Mouse (Mus musculus) lung, embryonic 14.5 days (tissue): ENCODE results near the gene Car3. TPM values are rescaled to one million over a fixed set of nuclear protein-coding genes. Genes with fewer than 3 reads are reported as not detected.

Source experiments
- ATAC-seq: fragments of 200-750 bp; cut with Nextera tagmentation; 2 replicates; pipeline ENCODE4 v1.8.0; 2017; ENCODE audit warnings: mild to moderate bottlenecking, moderate TSS enrichment, moderate library complexity; ENCODE audit not compliant: insufficient read depth
- DNase-seq: peaks from one replicate; pipeline ENCODE4 v3.0.0-alpha.2; 2015
- H3K27ac ChIP-seq: fragments of 300-500 bp; sonication (generic); 2 replicates; pipeline ENCODE4 v1.5.1; 2014; ENCODE audit warnings: low read depth, mild to moderate bottlenecking, moderate library complexity
- H3K27me3 ChIP-seq: fragments of 300-500 bp; sonication (generic); 2 replicates; pipeline ENCODE4 v1.6.1; 2014; ENCODE audit warnings: low read length, control low read depth; ENCODE audit not compliant: insufficient read depth
- H3K36me3 ChIP-seq: fragments of 300-500 bp; sonication (generic); 2 replicates; pipeline ENCODE4 v1.6.1; 2014; ENCODE audit warnings: control low read depth; ENCODE audit not compliant: insufficient read depth
- H3K4me1 ChIP-seq: fragments of 300-500 bp; sonication (generic); 2 replicates; pipeline ENCODE4 v1.6.1; 2014; ENCODE audit warnings: antibody characterized with exemption, control low read depth; ENCODE audit not compliant: insufficient read depth
- H3K4me2 ChIP-seq: fragments of 300-500 bp; sonication (generic); 2 replicates; pipeline ENCODE4 v1.6.1; 2014; ENCODE audit warnings: mild to moderate bottlenecking
- H3K4me3 ChIP-seq: fragments of 300-500 bp; sonication (generic); 2 replicates; pipeline ENCODE4 v1.5.1; 2014; ENCODE audit warnings: low read depth, low read length
- H3K9ac ChIP-seq: fragments of 300-500 bp; sonication (generic); 2 replicates; pipeline ENCODE4 v1.6.1; 2014
- H3K9me3 ChIP-seq: fragments of 300-500 bp; sonication (generic); 2 replicates; pipeline ENCODE4 v1.6.1; 2016; ENCODE audit warnings: low read depth, low read length, control low read depth
- CTCF ChIP-seq: IDR thresholded peaks from 2 replicates; pipeline ENCODE4 v1.5.1; 2016; ENCODE audit warnings: antibody characterized with exemption, low read depth
- WGBS: fragments of 180-500 bp; shearing (Covaris S2); extraction: QIAGEN DNeasy Blood & Tissue Kit; methylation state at CpG from one replicate; pipeline ENCODE4 v1.1.7; 2014; 5-methylcytosine and 5-hydroxymethylcytosine counted together
- polyA plus RNA-seq: library from polyadenylated mRNA; unstranded; fragments of >200 nt; fragmentation: Nextera tagmentation; extraction: Ambion mirVana; gene quantifications from 2 replicates; pipeline ENCODE4 v1.2.1, GENCODE M21; 2014

The Car3 gene
- polyA plus RNA-seq, 1 experiment from 2014 or later = 1.6 TPM

DNA sequence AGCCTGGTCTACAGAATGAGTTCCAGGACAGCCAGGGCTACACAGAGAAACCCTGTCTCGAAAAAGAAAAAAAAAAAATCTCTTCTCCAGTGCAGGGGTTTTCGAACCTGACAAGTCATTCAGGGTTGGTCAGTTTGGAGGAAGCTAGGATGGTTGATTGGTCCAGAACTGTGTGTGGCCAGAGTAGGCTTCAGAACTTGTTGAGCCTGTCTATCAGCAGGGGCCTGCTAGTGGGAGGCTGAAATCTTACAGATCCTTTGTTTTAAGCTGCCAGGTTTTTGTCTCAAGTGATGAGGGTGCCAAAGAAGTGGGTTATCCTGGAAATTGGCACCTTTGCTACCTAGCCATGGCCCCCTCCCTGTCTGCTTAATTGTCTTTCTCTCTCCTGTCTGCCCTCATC is 25.8 kb downstream of the Car3 start:
- H3K4me3 ChIP-seq = peak overlapping the region; percentile 82
- DNase-seq (peak; percentile 58), ATAC-seq (no peak)
- TF ChIP-seq CTCF = no peak
- H3K27me3 ChIP-seq = no peaks in the 10 kb centered on the region
- 45% methylated on average over 2 of the region's 2 CpGs for WGBS
- peaks cover 15% of the 10 kb centered on the region; the same call in 1 of the 2 replicates for H3K4me1 ChIP-seq
- peak overlapping the region; percentile 70 for H3K4me2 ChIP-seq
- H3K9me3 ChIP-seq = no peaks in the 10 kb centered on the region
- H3K9ac ChIP-seq = peak overlapping the region; percentile 87
- H3K36me3 ChIP-seq = peaks cover 27% of the 10 kb centered on the region; the same call in 1 of the 2 replicates
- peak overlapping the region; percentile 92 for H3K27ac ChIP-seq

DNA sequence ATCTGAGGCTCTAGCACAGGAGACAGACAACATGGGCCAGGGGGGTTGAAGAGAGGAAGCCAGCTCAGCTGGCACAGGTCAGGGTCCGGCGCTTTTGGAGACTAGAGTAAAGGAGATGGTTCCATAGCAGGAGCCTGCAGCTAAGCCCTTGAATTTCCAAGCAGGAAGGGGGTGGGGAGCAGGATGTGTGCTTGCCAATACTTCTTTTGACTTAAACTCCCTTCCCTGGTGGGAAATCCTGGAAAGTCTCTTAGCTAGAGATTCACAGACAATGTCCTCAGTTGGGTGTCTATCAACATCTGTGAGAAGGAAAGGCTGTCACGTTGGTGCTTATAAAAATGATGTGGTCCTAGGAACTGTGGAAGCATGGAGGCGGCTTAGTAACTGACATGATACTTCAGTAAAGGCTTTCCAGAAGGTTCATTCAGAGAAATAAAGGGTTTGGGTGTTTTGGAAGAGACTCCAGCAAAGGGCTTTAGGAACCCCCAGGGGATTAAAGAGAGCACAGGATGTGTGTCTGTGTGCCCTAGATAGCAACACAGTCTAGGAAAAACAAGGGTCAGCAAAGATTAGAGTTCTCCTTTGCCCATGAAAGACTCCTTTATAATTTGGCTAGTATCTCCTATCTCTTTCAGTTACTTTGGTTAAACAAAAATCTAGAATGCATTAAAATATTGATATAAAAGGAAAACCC is 26.6 kb downstream of the Car3 start:
- ATAC-seq (no peak; the same call in 1 of the 2 replicates), DNase-seq (peak; percentile 63)
- Histone ChIP-seq H3K27me3 (no peaks in the 10 kb centered on the region), H3K9me3 (no peaks in the 10 kb centered on the region), H3K27ac (peak overlapping the region; percentile 92), H3K4me1 (peaks cover 15% of the 10 kb centered on the region; the same call in 1 of the 2 replicates), H3K4me3 (peak overlapping the region; percentile 82), H3K4me2 (peak overlapping the region; percentile 70), H3K9ac (peak overlapping the region; percentile 87), H3K36me3 (peaks cover 31% of the 10 kb centered on the region; the same call in 1 of the 2 replicates)
- TF ChIP-seq CTCF = no peak
- 31% methylated on average over 4 of the region's 4 CpGs for WGBS

DNA sequence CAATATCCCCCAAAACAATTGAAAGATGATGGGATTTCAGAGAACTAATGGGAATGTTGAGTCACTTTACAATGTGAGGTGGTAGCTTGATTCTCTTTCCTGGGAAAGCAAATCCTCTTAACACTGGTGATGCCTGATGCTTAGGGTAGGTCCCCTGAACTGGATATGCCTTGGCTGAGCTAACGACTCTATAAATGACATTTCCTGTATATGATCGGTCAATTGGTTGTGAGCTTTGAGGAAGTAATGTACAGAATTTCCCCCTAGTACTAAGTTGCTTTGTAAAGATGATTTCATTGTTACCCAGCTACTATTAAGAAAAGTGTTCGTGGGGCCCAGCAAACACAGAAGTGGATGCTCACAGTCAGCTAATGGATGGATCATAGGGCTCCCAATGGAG is 29.7 kb downstream of the Car3 start:
- no peaks in the 10 kb centered on the region for H3K27me3 ChIP-seq
- peaks cover 11% of the 10 kb centered on the region; the same call in 1 of the 2 replicates for H3K4me1 ChIP-seq
- ATAC-seq = no peak
- no peak for TF ChIP-seq CTCF
- no peak overlapping the region for H3K9ac ChIP-seq
- no peak overlapping the region for H3K4me3 ChIP-seq
- H3K36me3 ChIP-seq = peaks cover 55% of the 10 kb centered on the region
- DNase-seq = no peak
- WGBS = 70% methylated on average over 3 of the region's 3 CpGs
- H3K9me3 ChIP-seq = no peaks in the 10 kb centered on the region
- H3K4me2 ChIP-seq = peak overlapping the region; percentile 45
- no peak overlapping the region for H3K27ac ChIP-seq

DNA sequence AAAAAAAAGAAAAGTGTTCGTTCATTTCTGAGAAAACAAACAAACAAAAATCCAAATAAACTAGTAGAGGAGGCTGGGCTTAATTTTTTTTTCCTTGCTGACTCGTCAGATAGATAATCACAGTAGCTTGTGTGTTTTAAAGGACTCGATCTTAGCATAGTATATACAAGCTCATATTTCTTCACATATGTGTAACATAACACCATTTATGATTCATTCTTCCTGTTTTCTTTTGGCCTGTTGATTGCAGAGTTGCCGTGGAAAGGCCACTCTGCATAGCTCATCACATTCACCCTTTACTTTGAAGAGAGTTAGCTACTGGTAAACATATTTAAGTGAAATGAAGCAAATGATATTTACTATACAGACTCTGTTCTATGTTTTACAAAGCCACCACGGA is 30.4 kb downstream of the Car3 start:
- WGBS = 39% methylated on average over 5 of the region's 5 CpGs
- Histone ChIP-seq H3K27me3 (no peaks in the 10 kb centered on the region), H3K9me3 (no peaks in the 10 kb centered on the region), H3K27ac (no peak overlapping the region), H3K9ac (no peak overlapping the region), H3K4me1 (peaks cover 11% of the 10 kb centered on the region; the same call in 1 of the 2 replicates), H3K36me3 (peaks cover 56% of the 10 kb centered on the region), H3K4me3 (no peak overlapping the region), H3K4me2 (no peak overlapping the region)
- no peak for TF ChIP-seq CTCF
- DNase-seq (peak; percentile 34), ATAC-seq (no peak)

DNA sequence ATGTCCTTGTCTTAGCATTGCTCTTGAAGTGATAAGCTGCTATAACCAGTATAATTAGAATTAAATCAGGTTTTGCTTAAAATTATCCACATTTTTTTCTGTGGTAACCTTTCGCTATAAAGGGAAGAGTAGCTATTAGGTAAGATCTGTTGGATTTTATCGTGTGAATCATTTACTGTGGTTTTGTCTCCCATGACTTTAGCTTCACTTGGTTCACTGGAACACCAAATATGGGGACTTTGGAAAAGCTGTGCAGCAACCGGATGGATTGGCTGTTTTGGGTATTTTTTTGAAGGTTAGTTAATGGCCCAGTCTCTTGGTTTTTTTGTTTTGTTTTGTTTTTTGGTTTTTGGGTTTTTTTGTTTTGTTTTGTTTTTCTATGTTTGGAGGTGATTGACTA is 32.0 kb downstream of the Car3 start:
- ATAC-seq (no peak), DNase-seq (no peak)
- no peak for TF ChIP-seq CTCF
- no peaks in the 10 kb centered on the region for H3K27me3 ChIP-seq
- H3K9me3 ChIP-seq = no peaks in the 10 kb centered on the region
- H3K27ac ChIP-seq = no peak overlapping the region
- WGBS = 88% methylated on average over 3 of the region's 3 CpGs
- H3K36me3 ChIP-seq = peaks cover 60% of the 10 kb centered on the region
- H3K4me3 ChIP-seq = no peak overlapping the region
- H3K4me1 ChIP-seq = peaks cover 7% of the 10 kb centered on the region; the same call in 1 of the 2 replicates
- no peak overlapping the region for H3K9ac ChIP-seq
- no peak overlapping the region for H3K4me2 ChIP-seq

DNA sequence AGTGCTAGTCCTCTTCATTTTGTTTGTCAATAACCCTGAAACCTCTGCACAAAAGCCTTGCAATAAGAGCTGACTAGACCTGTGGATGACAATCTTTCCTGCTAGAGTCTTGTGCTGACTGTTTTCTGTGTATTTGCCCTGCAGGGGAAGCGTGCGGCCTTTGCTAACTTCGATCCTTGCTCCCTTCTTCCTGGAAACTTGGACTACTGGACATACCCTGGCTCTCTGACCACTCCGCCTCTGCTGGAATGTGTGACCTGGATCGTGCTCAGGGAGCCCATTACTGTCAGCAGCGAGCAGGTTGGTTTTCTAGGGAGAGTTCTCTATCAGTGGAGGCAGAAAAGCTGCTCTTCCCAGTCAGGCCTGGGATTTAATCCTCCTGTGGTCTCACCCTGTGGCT is 34.5 kb downstream of the Car3 start:
- no peak overlapping the region for H3K27ac ChIP-seq

DNA sequence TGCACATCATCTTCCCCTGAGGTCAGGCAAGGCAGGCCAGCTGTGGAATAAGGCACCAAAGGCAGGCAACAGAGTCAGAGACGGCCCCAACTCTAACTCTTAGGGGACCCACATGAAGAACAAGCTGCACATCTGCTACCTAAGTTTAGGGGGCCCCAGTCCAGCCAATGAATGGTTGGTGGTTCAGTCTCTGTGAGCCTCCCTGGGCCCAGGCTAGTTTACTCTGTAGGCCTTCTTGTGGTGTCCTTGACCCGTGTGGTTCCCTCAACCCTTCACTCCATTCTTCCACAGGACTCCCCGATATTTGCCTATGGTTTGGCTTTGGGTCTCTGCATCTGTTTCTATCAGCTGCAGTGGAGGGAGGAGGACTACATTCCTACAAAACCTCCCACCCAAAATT is 40.1 kb downstream of the Car3 start:
- H3K4me2 ChIP-seq = no peak overlapping the region
- H3K4me3 ChIP-seq = no peak overlapping the region
- ATAC-seq (no peak), DNase-seq (no peak)
- no peak overlapping the region for H3K9ac ChIP-seq
- WGBS = 95% methylated on average over 3 of the region's 3 CpGs
- H3K27me3 ChIP-seq = no peaks in the 10 kb centered on the region
- no peaks in the 10 kb centered on the region for H3K9me3 ChIP-seq
- TF ChIP-seq CTCF = no peak
- no peak overlapping the region for H3K27ac ChIP-seq
- H3K4me1 ChIP-seq = no peaks in the 10 kb centered on the region
- H3K36me3 ChIP-seq = peaks cover 55% of the 10 kb centered on the region

More for the DNA sequence above, 34.5 kb downstream of the Car3 start:
- no peaks in the 10 kb centered on the region for H3K9me3 ChIP-seq
- no peak overlapping the region for H3K9ac ChIP-seq
- H3K4me1 ChIP-seq = no peaks in the 10 kb centered on the region
- WGBS = 65% methylated on average over 6 of the region's 6 CpGs
- no peak overlapping the region for H3K4me2 ChIP-seq
- peaks cover 72% of the 10 kb centered on the region for H3K36me3 ChIP-seq
- DNase-seq (no peak), ATAC-seq (no peak)
- no peak for TF ChIP-seq CTCF
- H3K4me3 ChIP-seq = no peak overlapping the region
- H3K27me3 ChIP-seq = no peaks in the 10 kb centered on the region
